17 mouse cellular contexts compared by ENCODE assay signal in the genomic region with DNA sequence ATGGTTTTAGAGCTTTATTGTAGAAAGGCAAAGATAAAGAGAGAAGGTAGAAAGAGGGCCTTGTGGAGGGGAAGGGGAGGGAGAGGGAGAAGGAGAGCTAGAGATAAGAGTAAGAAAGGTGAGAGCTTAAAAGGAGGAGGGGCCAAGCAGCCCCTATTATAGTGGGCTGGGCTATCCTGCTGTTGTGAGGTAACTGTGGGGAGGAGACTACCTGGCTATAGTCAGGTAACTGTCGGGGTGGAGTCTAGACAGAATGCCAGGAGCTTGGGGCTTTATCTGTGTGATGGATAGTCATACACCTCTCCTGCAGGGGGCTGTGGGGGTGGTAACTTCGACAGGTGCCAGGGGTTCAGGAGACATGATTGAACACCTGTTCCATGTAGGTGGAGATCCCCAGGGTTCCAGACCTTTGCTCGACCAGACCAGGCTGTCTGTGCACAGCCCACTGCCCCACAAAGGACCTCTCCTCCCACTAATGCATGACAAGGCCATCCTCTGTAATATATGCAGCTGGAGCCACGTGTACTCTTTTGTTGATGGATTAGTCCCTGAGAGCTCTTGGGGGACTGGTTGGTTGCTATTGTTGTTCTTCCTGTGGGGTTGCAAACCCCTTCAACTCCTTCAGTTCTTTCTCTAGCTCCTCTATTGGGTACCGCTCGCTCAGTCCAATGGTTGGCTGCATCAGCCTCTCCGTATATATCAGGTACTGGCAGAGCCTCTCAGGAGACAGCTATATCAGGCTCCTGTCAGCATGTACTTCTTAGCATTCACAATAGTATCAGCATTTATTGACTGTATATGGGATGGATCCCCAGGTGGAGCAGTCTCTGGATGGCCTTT. TPM values are rescaled to one million over a fixed set of nuclear protein-coding genes. Genes with fewer than 3 reads are reported as not detected.
DNase-seq lines count a peak whose midpoint lies in the region; ATAC-seq and TF ChIP-seq lines count a peak whose summit lies in the region.
"Had no signal": no experiment of that assay in that cellular context is flagged by ENCODE, and none has a peak within 500 bp of the region (broad histone marks: within the 10 kb centered on the region; RNA-seq: fewer than 3 reads in every experiment).

No protein-coding gene starts in this region.

- no peak for TF ChIP-seq CTCF in hindbrain, postnatal 0 days (IDR thresholded peaks at IDR 0.05; ENCODE audit: low read depth)

- no peak for ATAC-seq in hindbrain, embryonic 12.5 days (ENCODE audit: low FRiP score)
- ATAC-seq in hindbrain, postnatal 0 days = no peak
- peak; percentile 75 for ATAC-seq in midbrain, embryonic 12.5 days (ENCODE audit: low FRiP score, low read depth)
- no peak for ATAC-seq in midbrain, embryonic 15.5 days (replicated peaks)
- no peak for ATAC-seq in embryonic facial prominence, embryonic 15.5 days (ENCODE audit: insufficient number of reproducible peaks, low FRiP score, low TSS enrichment, low read depth)
- no peak for ATAC-seq in stomach, embryonic 15.5 days (ENCODE audit: insufficient read depth, low FRiP score, low read depth)

- peaks cover 7% of the 10 kb centered on the region for H3K9me3 ChIP-seq in hindbrain, embryonic 12.5 days (replicated peaks)
- no peaks in the 10 kb centered on the region for H3K9me3 ChIP-seq in hindbrain, postnatal 0 days (ENCODE audit: low read length)
- H3K9me3 ChIP-seq in midbrain, embryonic 12.5 days = no peaks in the 10 kb centered on the region
- no peaks in the 10 kb centered on the region; the same call in 1 of the 2 replicates for H3K9me3 ChIP-seq in midbrain, embryonic 15.5 days
- peaks cover 4% of the 10 kb centered on the region; the same call in 1 of the 2 replicates for H3K9me3 ChIP-seq in embryonic facial prominence, embryonic 15.5 days (replicated peaks)
- no peaks in the 10 kb centered on the region for H3K9me3 ChIP-seq in stomach, embryonic 15.5 days
- H3K9me3 ChIP-seq: liver, embryonic 12.5 days; lung, embryonic 15.5 days had no signal

- DNase-seq in hindbrain, postnatal 0 days (ENCODE audit: low spot score) = no peak
- DNase-seq in layer of hippocampus, postnatal 36 days = no peak
- DNase-seq: adrenal gland, adult 2 months; cerebellum, adult 11 months; heart, adult 2 months; kidney, adult 11 months; right cerebral cortex, postnatal 14 days; thymus, postnatal 25 days had no signal

- H3K4me1 ChIP-seq in hindbrain, embryonic 12.5 days = 0 out of 2 replicates have a peak, but pooled peaks cover 4% of the 10 kb centered on the region
- no peaks in the 10 kb centered on the region for H3K4me1 ChIP-seq in hindbrain, postnatal 0 days (ENCODE audit: insufficient read depth, low read length)
- peaks cover 7% of the 10 kb centered on the region; the same call in 1 of the 2 replicates for H3K4me1 ChIP-seq in midbrain, embryonic 12.5 days
- H3K4me1 ChIP-seq in midbrain, embryonic 15.5 days = no peaks in the 10 kb centered on the region
- H3K4me1 ChIP-seq in embryonic facial prominence, embryonic 15.5 days = no peaks in the 10 kb centered on the region
- no peaks in the 10 kb centered on the region for H3K4me1 ChIP-seq in stomach, embryonic 15.5 days
- H3K4me1 ChIP-seq: liver, embryonic 12.5 days; lung, embryonic 15.5 days had no signal

- H3K27me3 ChIP-seq in hindbrain, embryonic 12.5 days = peaks cover 15% of the 10 kb centered on the region
- no peaks in the 10 kb centered on the region for H3K27me3 ChIP-seq in hindbrain, postnatal 0 days (ENCODE audit: insufficient read depth, low read length)
- H3K27me3 ChIP-seq in midbrain, embryonic 12.5 days = peaks cover 45% of the 10 kb centered on the region
- H3K27me3 ChIP-seq in midbrain, embryonic 15.5 days (replicated peaks) = peaks cover 3% of the 10 kb centered on the region; the same call in 1 of the 2 replicates
- H3K27me3 ChIP-seq in embryonic facial prominence, embryonic 15.5 days = no peaks in the 10 kb centered on the region
- no peaks in the 10 kb centered on the region for H3K27me3 ChIP-seq in stomach, embryonic 15.5 days (replicated peaks)
- H3K27me3 ChIP-seq: neural tube, embryonic 13.5 days had no signal

- H3K27ac ChIP-seq in hindbrain, embryonic 12.5 days = no peak overlapping the region
- no peak overlapping the region for H3K27ac ChIP-seq in hindbrain, postnatal 0 days
- H3K27ac ChIP-seq in midbrain, embryonic 12.5 days (replicated peaks) = no peak overlapping the region
- no peak overlapping the region for H3K27ac ChIP-seq in midbrain, embryonic 15.5 days
- H3K27ac ChIP-seq in embryonic facial prominence, embryonic 15.5 days (replicated peaks) = no peak overlapping the region
- H3K27ac ChIP-seq in stomach, embryonic 15.5 days = no peak overlapping the region
- H3K27ac ChIP-seq: heart, adult 2 months; liver, embryonic 12.5 days; lung, embryonic 15.5 days; macrophage; neural tube, embryonic 13.5 days had no signal

- 20% methylated on average over 7 of the region's 7 CpGs for WGBS in hindbrain, embryonic 12.5 days
- 21% methylated on average over 7 of the region's 7 CpGs for WGBS in hindbrain, postnatal 0 days
- WGBS in midbrain, embryonic 12.5 days = 5% methylated on average over 7 of the region's 7 CpGs
- 9% methylated on average over 7 of the region's 7 CpGs for WGBS in midbrain, embryonic 15.5 days
- whole genome bisulfite sequencing in embryonic facial prominence, embryonic 15.5 days = 31% methylated on average over 7 of the region's 7 CpGs
- 35% methylated on average over 7 of the region's 7 CpGs for WGBS in stomach, embryonic 15.5 days

- H3K4me3 ChIP-seq in hindbrain, embryonic 12.5 days = no peak overlapping the region
- H3K4me3 ChIP-seq in hindbrain, postnatal 0 days (ENCODE audit: low read length) = no peak overlapping the region
- H3K4me3 ChIP-seq in midbrain, embryonic 12.5 days = no peak overlapping the region
- no peak overlapping the region for H3K4me3 ChIP-seq in midbrain, embryonic 15.5 days
- no peak overlapping the region for H3K4me3 ChIP-seq in embryonic facial prominence, embryonic 15.5 days (replicated peaks)
- H3K4me3 ChIP-seq in stomach, embryonic 15.5 days (replicated peaks) = no peak overlapping the region
- H3K4me3 ChIP-seq: heart, adult 2 months; liver, embryonic 12.5 days; lung, embryonic 15.5 days; neural tube, embryonic 13.5 days had no signal

- H3K36me3 ChIP-seq in hindbrain, embryonic 12.5 days = no peaks in the 10 kb centered on the region
- no peaks in the 10 kb centered on the region for H3K36me3 ChIP-seq in hindbrain, postnatal 0 days (ENCODE audit: insufficient read depth, low read length)
- H3K36me3 ChIP-seq in midbrain, embryonic 12.5 days = no peaks in the 10 kb centered on the region
- no peaks in the 10 kb centered on the region for H3K36me3 ChIP-seq in midbrain, embryonic 15.5 days (replicated peaks)
- no peaks in the 10 kb centered on the region for H3K36me3 ChIP-seq in embryonic facial prominence, embryonic 15.5 days
- H3K36me3 ChIP-seq in stomach, embryonic 15.5 days = no peaks in the 10 kb centered on the region
- H3K36me3 ChIP-seq: liver, embryonic 12.5 days; lung, embryonic 15.5 days; neural tube, embryonic 13.5 days had no signal

- H3K9ac ChIP-seq in hindbrain, embryonic 12.5 days = no peak overlapping the region
- no peak overlapping the region for H3K9ac ChIP-seq in hindbrain, postnatal 0 days (replicated peaks; ENCODE audit: low read length)
- H3K9ac ChIP-seq in midbrain, embryonic 12.5 days (replicated peaks) = no peak overlapping the region
- H3K9ac ChIP-seq in midbrain, embryonic 15.5 days = no peak overlapping the region
- no peak overlapping the region for H3K9ac ChIP-seq in embryonic facial prominence, embryonic 15.5 days
- no peak overlapping the region for H3K9ac ChIP-seq in stomach, embryonic 15.5 days
- H3K9ac ChIP-seq: liver, embryonic 12.5 days; lung, embryonic 15.5 days; neural tube, embryonic 13.5 days had no signal

- H3K4me2 ChIP-seq in hindbrain, embryonic 12.5 days (replicated peaks) = peak overlapping the region; percentile 24; the same call in 1 of the 2 replicates
- H3K4me2 ChIP-seq in hindbrain, postnatal 0 days (ENCODE audit: low read depth, low read length) = no peak overlapping the region
- H3K4me2 ChIP-seq in midbrain, embryonic 12.5 days (replicated peaks) = 0 out of 2 replicates have a peak overlapping the region, but pooled peaks have one; percentile 8
- no peak overlapping the region for H3K4me2 ChIP-seq in midbrain, embryonic 15.5 days
- H3K4me2 ChIP-seq in embryonic facial prominence, embryonic 15.5 days (replicated peaks) = 0 out of 2 replicates have a peak overlapping the region, but pooled peaks have one; percentile 24
- peak overlapping the region; percentile 27; the same call in 1 of the 2 replicates for H3K4me2 ChIP-seq in stomach, embryonic 15.5 days
- H3K4me2 ChIP-seq: liver, embryonic 12.5 days; lung, embryonic 15.5 days had no signal

RNA-seq across cellular contexts. Expression of a gene that starts 30.1 kb away (rescaled TPM):
- 107 TPM in 2 replicates for polyA plus RNA-seq in hindbrain, embryonic 12.5 days (2016; fragmentation: Nextera tagmentation; extraction: Ambion mirVana)
- 79.2 and 81.8 TPM in 2 replicates for total RNA-seq in hindbrain, postnatal 0 days (2014; rRNA removed)
- 56.7 and 57.3 TPM in 2 replicates for polyA plus RNA-seq in hindbrain, postnatal 0 days (2015; fragmentation: Nextera tagmentation; extraction: Ambion mirVana)
- polyA plus RNA-seq in midbrain, embryonic 12.5 days (2016; fragmentation: Nextera tagmentation; extraction: Ambion mirVana) = 116 TPM in 2 replicates
- 87.5 and 93.2 TPM in 2 replicates for polyA plus RNA-seq in midbrain, embryonic 15.5 days (2015; fragmentation: Nextera tagmentation; extraction: Ambion mirVana)
- polyA plus RNA-seq in embryonic facial prominence, embryonic 15.5 days (2015; fragmentation: Nextera tagmentation; extraction: Ambion mirVana) = 74.2 and 85.2 TPM in 2 replicates
- 76.7 and 77.0 TPM in 2 replicates for polyA plus RNA-seq in stomach, embryonic 15.5 days (2015; fragmentation: Nextera tagmentation; extraction: Ambion mirVana)
- 10 to 100 TPM; 72.3 to 73.1 TPM for total RNA-seq in layer of hippocampus, postnatal 36 days (2021)

RNA-seq across cellular contexts. Expression of a gene that starts 54.2 kb away (rescaled TPM):
- polyA plus RNA-seq in hindbrain, embryonic 12.5 days (2016; fragmentation: Nextera tagmentation; extraction: Ambion mirVana) = 8.2 and 9.2 TPM in 2 replicates
- 23.9 and 26.0 TPM in 2 replicates for total RNA-seq in hindbrain, postnatal 0 days (2014; rRNA removed)
- 15.4 and 15.5 TPM in 2 replicates for polyA plus RNA-seq in hindbrain, postnatal 0 days (2015; fragmentation: Nextera tagmentation; extraction: Ambion mirVana)
- 7.7 and 9.5 TPM in 2 replicates for polyA plus RNA-seq in midbrain, embryonic 12.5 days (2016; fragmentation: Nextera tagmentation; extraction: Ambion mirVana)
- polyA plus RNA-seq in midbrain, embryonic 15.5 days (2015; fragmentation: Nextera tagmentation; extraction: Ambion mirVana) = 6.5 and 8.3 TPM in 2 replicates
- polyA plus RNA-seq in embryonic facial prominence, embryonic 15.5 days (2015; fragmentation: Nextera tagmentation; extraction: Ambion mirVana) = 8.0 and 8.1 TPM in 2 replicates
- 10.2 and 19.5 TPM in 2 replicates for polyA plus RNA-seq in stomach, embryonic 15.5 days (2015; fragmentation: Nextera tagmentation; extraction: Ambion mirVana)
- 10 to 100 TPM; 34.4 to 36.3 TPM for total RNA-seq in layer of hippocampus, postnatal 36 days (2021)

Comparison
In these comparisons a context has a peak if more than half of its experiments do, and no peak if none do; other contexts are left out.
1. H3K4me2 ChIP-seq: peak in hindbrain, embryonic 12.5 days (single experiment), midbrain, embryonic 12.5 days (single experiment), embryonic facial prominence, embryonic 15.5 days (single experiment) and stomach, embryonic 15.5 days (single experiment); none in hindbrain, postnatal 0 days (single experiment) and midbrain, embryonic 15.5 days (single experiment).